Mouse (Mus musculus) heart, postnatal 36 days (tissue): Measurements from ENCODE around the gene Chrna4. TPM values are rescaled to one million over a fixed set of nuclear protein-coding genes. Genes with fewer than 3 reads are reported as not detected.

ENCODE experiments used
- total RNA-seq, 2 experiments: library from RNA; stranded (reverse); gene quantifications; 2 replicates each; pipeline ENCODE4 v1.2.3; 2021

Gene Chrna4
- total RNA-seq, 2 experiments from 2014 or later = not detected

Other genes with a start within 250 kb of the Chrna4 start
- gene Ythdf1, start 122.6 kb downstream of the Chrna4 start, total RNA-seq = 10 to 100 TPM; 36.8 to 37.6 TPM
- gene Birc7, start 114.5 kb downstream of the Chrna4 start, total RNA-seq = not detected
- 10 to 100 TPM in 1 of 2 experiments, 1 to 10 TPM in 1; 7.7 to 11.6 TPM for gene Nkain4, start 88.8 kb downstream of the Chrna4 start, total RNA-seq
- 10 to 100 TPM; 31.2 to 37.0 TPM for gene Arfgap1, start 76.3 kb downstream of the Chrna4 start, total RNA-seq
- under 1 TPM; 0.51 to 0.58 TPM for gene Col20a1, start 57.0 kb downstream of the Chrna4 start, total RNA-seq
- gene Kcnq2, start 91.8 kb upstream of the Chrna4 start, total RNA-seq = not detected
- gene Eef1a2, start 113.5 kb upstream of the Chrna4 start, total RNA-seq = 1,000 to 10,000 TPM; 1,480 to 1,577 TPM
- gene Ppdpf, start 143.7 kb upstream of the Chrna4 start, total RNA-seq = 10 to 100 TPM; 49.4 to 52.6 TPM
- gene Ptk6, start 159.2 kb upstream of the Chrna4 start, total RNA-seq = under 1 TPM in 1 of 2 experiments, not detected in 1; 0.05 TPM
- gene Srms, start 169.6 kb upstream of the Chrna4 start, total RNA-seq = under 1 TPM; 0.14 to 0.49 TPM
- gene Fndc11, start 176.5 kb upstream of the Chrna4 start, total RNA-seq = under 1 TPM in 1 of 2 experiments, not detected in 1; 0.22 TPM
- 10 to 100 TPM in 1 of 2 experiments, 1 to 10 TPM in 1; 9.9 to 11.5 TPM for gene Helz2, start 198.5 kb upstream of the Chrna4 start, total RNA-seq
- gene Gmeb2, start 244.5 kb upstream of the Chrna4 start, total RNA-seq = 1 to 10 TPM; 9.0 to 9.6 TPM